Mouse (Mus musculus) cortical plate, adult 2 months (tissue): ENCODE data around the gene Cog4. TPM values are rescaled to one million over a fixed set of nuclear protein-coding genes. Genes with fewer than 3 reads are reported as not detected.
"Not testable (repeated sequence)": the region's sequence is repeated elsewhere in the genome, so short reads cannot be mapped to it uniquely, and the experiment has no call there.

ENCODE experiments used
- H3K27ac ChIP-seq: fragments of 200-500 bp; 2 replicates; pipeline ENCODE4 v1.5.1; 2012; ENCODE audit warnings: low read length, control low read depth, inconsistent platforms; ENCODE audit not compliant: insufficient read depth
- H3K4me1 ChIP-seq: fragments of 200-500 bp; 2 replicates; pipeline ENCODE4 v1.6.1; 2011; ENCODE audit warnings: low read length; ENCODE audit not compliant: control insufficient read depth, insufficient read depth
- H3K4me3 ChIP-seq: fragments of 200-500 bp; 2 replicates; pipeline ENCODE4 v1.5.1; 2011; ENCODE audit warnings: mild to moderate bottlenecking, low read length, control low read depth; ENCODE audit not compliant: insufficient read depth
- CTCF ChIP-seq: fragments of 200-500 bp; IDR thresholded peaks from 2 replicates; pipeline ENCODE4 v1.5.1; 2011; ENCODE audit warnings: mild to moderate bottlenecking, control low read depth, low read length; ENCODE audit not compliant: insufficient read depth; ENCODE audit errors: extremely low read depth
- POLR2A ChIP-seq: fragments of 200-500 bp; IDR thresholded peaks from 2 replicates; pipeline ENCODE4 v1.6.1; 2011; ENCODE audit warnings: mild to moderate bottlenecking, low read length, control low read depth; ENCODE audit not compliant: insufficient read depth; ENCODE audit errors: extremely low read depth
- polyA plus RNA-seq: library from polyadenylated mRNA; depleted of rRNA; stranded (reverse); fragments of >200 nt; gene quantifications from 2 replicates; pipeline ENCODE4 v1.2.3, GENCODE M21; 2012

Cog4 gene
- polyA plus RNA-seq, 1 experiment: 41.8 TPM

DNA sequence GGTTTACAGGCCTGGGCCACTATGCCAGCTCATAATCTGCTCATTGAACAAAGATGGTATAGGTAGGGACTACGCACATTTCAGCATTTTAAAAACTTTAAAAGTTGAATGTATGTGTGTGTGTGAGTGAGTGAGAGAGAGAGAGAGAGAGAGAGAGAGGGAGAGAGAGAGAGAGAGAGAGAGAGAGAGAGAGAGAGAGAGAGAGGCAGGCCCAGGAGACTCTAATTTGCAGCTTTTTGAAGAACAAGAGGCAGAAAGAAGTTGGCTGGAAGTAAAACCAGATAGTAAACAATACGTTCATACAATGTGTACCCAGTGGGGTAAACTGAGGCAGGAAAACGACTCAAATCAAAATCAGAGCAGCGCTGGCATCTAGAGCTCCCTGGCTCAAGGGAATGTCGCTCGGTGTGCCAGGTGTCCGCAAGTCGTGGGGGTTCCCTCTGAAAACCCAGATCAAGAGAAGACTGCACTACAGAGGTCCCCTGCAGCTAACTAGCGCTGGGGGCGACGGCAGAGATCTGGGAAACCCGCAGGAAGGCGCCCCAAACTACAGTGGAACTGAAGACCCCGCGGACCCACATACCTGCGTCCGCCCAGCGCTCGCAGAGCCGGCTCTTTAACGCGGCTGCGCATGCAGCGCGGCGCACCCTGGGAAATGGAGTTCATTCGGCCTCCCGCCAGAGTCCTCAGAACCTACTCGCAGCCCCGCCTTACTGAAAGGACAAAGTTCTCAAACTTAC, 55.6 kb downstream of the Cog4 start, which contains the start of gene Fuk:
Fuk (minus strand) TSS at position 650 of the 740 bp plus-strand sequence.
- TF ChIP-seq POLR2A: peak; percentile 74
- no peak for TF ChIP-seq CTCF
- H3K4me1 ChIP-seq: no peaks in the 10 kb centered on the region
- H3K27ac ChIP-seq: no peak within 1 kb of the TSS
- H3K4me3 ChIP-seq: peak within 1 kb of the TSS; percentile 99

DNA sequence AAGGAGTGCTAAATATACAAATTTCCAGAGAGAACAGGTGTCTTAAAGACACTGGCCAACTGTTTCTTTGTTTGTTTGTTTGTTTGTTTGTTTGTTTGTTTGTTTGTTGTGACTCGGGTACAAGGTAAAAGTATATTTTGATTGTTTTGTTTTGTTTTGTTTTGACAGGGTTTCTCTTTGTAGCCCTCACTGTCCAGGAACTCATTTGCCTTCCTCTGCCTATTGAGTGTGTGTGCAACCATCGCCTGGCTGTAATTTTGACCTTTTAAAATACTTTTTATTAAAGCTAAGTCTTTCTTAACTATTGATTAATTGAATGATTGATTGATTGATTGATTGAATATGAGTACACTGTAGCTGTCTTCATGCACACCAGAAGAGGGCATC, 56.2 kb downstream of the Cog4 start:
- Histone ChIP-seq H3K27ac (no peak overlapping the region), H3K4me3 (peak overlapping the region; percentile 99; the same call in 1 of the 2 replicates), H3K4me1 (no peaks in the 10 kb centered on the region)
- TF ChIP-seq POLR2A (no peak), CTCF (no peak)

DNA sequence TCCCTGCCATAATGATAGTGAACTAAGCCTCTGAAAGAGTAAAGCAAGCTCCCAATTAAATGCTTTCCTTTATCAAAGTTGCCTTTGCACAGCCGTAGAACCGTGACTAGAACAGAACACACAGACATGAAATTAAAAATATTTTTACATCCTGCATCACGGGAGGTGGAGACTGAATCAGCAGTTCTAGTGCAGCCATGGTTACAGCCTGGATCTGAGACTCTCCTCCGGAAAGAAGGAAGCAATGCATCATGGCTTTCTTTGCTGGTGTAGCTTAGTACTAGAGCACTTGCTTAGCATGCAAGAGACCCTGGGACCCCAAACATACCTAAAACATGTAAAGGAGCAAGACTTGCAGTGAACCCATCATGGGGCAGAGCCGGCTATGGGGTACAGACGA, 59.0 kb downstream of the Cog4 start:
- no peak overlapping the region for H3K4me3 ChIP-seq
- TF ChIP-seq POLR2A: no peak
- no peak for TF ChIP-seq CTCF
- no peaks in the 10 kb centered on the region for H3K4me1 ChIP-seq
- no peak overlapping the region for H3K27ac ChIP-seq

GRCm38 (mm10) chr8:110906682-110907081, 60.3 kb downstream of the Cog4 start:
- no peak for TF ChIP-seq POLR2A
- no peak for TF ChIP-seq CTCF
- Histone ChIP-seq H3K4me1 (no peaks in the 10 kb centered on the region), H3K27ac (no peak overlapping the region), H3K4me3 (no peak overlapping the region)

DNA sequence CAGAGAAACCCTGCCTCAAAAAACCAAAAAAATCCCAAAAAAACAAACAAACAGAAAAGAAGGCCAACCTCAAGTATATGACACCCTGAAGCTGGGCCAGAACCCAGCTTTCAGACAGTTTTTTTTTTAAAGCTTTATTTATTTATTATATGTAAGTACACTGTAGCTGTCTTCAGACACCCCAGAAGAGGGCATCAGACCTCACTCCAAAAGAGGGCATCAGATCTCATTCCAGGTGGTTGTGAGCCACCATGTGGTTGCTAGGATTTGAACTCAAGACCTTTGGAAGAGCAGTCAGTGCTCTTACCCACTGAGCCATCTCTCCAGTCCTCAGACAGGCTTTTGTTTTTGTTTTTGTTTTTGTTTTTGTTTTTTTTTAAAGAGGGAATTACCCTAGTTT, 63.5 kb downstream of the Cog4 start:
- not testable (repeated sequence) for H3K27ac ChIP-seq, H3K4me1 ChIP-seq, H3K4me3 ChIP-seq

GRCm38 (mm10) chr8:110911576-110912570, 65.5 kb downstream of the Cog4 start:
- TF ChIP-seq CTCF (no peak), POLR2A (no peak)
- Histone ChIP-seq H3K27ac (no peak overlapping the region), H3K4me1 (no peaks in the 10 kb centered on the region), H3K4me3 (no peak overlapping the region)

GRCm38 (mm10) chr8:110917415-110917814, 71.0 kb downstream of the Cog4 start:
- no peak overlapping the region for H3K27ac ChIP-seq
- H3K4me1 ChIP-seq: peaks cover 1% of the 10 kb centered on the region; the same call in 1 of the 2 replicates
- no peak overlapping the region for H3K4me3 ChIP-seq
- no peak for TF ChIP-seq POLR2A
- no peak for TF ChIP-seq CTCF

- Histone ChIP-seq H3K4me3 (no peak overlapping the region), H3K27ac (no peak overlapping the region), H3K4me1 (peaks cover 1% of the 10 kb centered on the region; the same call in 1 of the 2 replicates)
- TF ChIP-seq CTCF (no peak), POLR2A (no peak)
These were observed 71.6 kb downstream of the Cog4 start for GRCm38 (mm10) chr8:110918027-110918426.

DNA sequence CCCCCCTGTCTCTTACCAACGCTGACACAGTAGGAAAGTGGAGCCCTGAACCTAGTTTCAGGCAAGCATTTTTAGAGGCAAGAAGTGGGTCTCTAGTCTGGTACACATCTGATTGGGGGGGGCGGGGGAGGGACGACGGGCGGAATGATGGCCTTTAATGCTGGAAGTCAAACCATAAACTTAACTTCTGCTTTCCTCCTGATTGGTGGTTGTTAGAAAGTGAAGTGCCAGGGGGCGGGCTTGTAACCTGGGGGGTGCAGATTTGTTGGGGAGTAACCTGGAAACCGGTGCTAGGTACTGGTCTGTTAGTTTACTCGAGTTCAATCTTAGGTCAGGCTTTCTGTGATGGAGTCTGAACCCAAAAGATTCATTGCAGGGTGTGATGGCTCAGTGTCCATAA, 72.1 kb downstream of the Cog4 start:
- Histone ChIP-seq H3K4me3 (no peak overlapping the region), H3K27ac (no peak overlapping the region), H3K4me1 (peaks cover 1% of the 10 kb centered on the region; the same call in 1 of the 2 replicates)
- TF ChIP-seq POLR2A: no peak
- TF ChIP-seq CTCF: no peak
